Mouse (Mus musculus) ES-E14 (cell line): ENCODE data around the gene E4f1. TPM values are rescaled to one million over a fixed set of nuclear protein-coding genes. Genes with fewer than 3 reads are reported as not detected.
"Not testable (repeated sequence)": the region's sequence is repeated elsewhere in the genome, so short reads cannot be mapped to it uniquely, and the experiment has no call there.

Experiments used
- DNase-seq: peaks from one replicate; pipeline ENCODE4 v3.0.0-alpha.2; 2013; ENCODE audit warnings: low read depth, low spot score
- H3K27ac ChIP-seq: 2 replicates; pipeline ENCODE4 v1.5.1; 2012; ENCODE audit warnings: low read depth, mild to moderate bottlenecking, low read length, moderate library complexity, mixed read lengths; ENCODE audit not compliant: poor library complexity, insufficient read depth, severe bottlenecking
- H3K36me3 ChIP-seq: 2 replicates; pipeline ENCODE4 v1.6.1; 2012; ENCODE audit warnings: mild to moderate bottlenecking, low read length, moderate library complexity, mixed read lengths; ENCODE audit not compliant: control insufficient read depth, poor library complexity, insufficient read depth, severe bottlenecking
- H3K4me1 ChIP-seq, 2 experiments: fragments of 150-350 bp in 1 of 2; sonication (generic) in 1 of 2; 2 replicates each; pipeline ENCODE4 v1.6.1; 2012; ENCODE audit warnings: low read length in 2 of 2, mild to moderate bottlenecking in 1 of 2, mixed read lengths in 1 of 2; ENCODE audit not compliant: control insufficient read depth in 2 of 2, insufficient read depth in 2 of 2, poor library complexity in 1 of 2
- H3K4me3 ChIP-seq, 2 experiments: fragments of 150-350 bp in 1 of 2; sonication (generic) in 1 of 2; 2 replicates each; pipeline ENCODE4 v1.5.1; 2012; ENCODE audit warnings: low read length in 2 of 2, low read depth in 1 of 2, mild to moderate bottlenecking in 1 of 2, mixed read lengths in 1 of 2; ENCODE audit not compliant: insufficient read depth in 1 of 2, poor library complexity in 1 of 2, severe bottlenecking in 1 of 2
- H3K9ac ChIP-seq: 2 replicates; pipeline ENCODE4 v1.6.1; 2012; ENCODE audit warnings: low read depth, mild to moderate bottlenecking, low read length, mixed read lengths; ENCODE audit not compliant: poor library complexity, insufficient read depth, severe bottlenecking
- H3K9me3 ChIP-seq: fragments of 150-350 bp; sonication (generic); 2 replicates; pipeline ENCODE4 v1.6.1; 2012; ENCODE audit warnings: low read depth, mild to moderate bottlenecking, low read length; ENCODE audit not compliant: control insufficient read depth, insufficient read depth
- CHD2 ChIP-seq: IDR thresholded peaks from 2 replicates; pipeline ENCODE4 v1.6.1; 2014; ENCODE audit warnings: mild to moderate bottlenecking, low read depth, low read length, inconsistent platforms
- HCFC1 ChIP-seq: IDR thresholded peaks from 2 replicates; pipeline ENCODE4 v1.6.1; 2012; ENCODE audit warnings: low read length, inconsistent platforms, borderline replicate concordance; ENCODE audit not compliant: insufficient read depth
- MAFK ChIP-seq: IDR thresholded peaks from 2 replicates; pipeline ENCODE4 v1.6.1; 2014; ENCODE audit warnings: mild to moderate bottlenecking, low read depth, low read length, inconsistent platforms; ENCODE audit not compliant: insufficient read depth
- ZC3H11A ChIP-seq: IDR thresholded peaks from 2 replicates; pipeline ENCODE4 v1.6.1; 2012; ENCODE audit warnings: low read depth, mild to moderate bottlenecking, inconsistent platforms, low read length, borderline replicate concordance
- ZNF384 ChIP-seq: IDR thresholded peaks from 2 replicates; pipeline ENCODE4 v1.6.1; 2012; ENCODE audit warnings: low read depth, low read length, inconsistent platforms
- in situ Hi-C, 2 experiments: fragments of 600-800 bp; cut with MboI; formaldehyde crosslinking; loops; one replicate each; pipeline ENCODE4 v1.15.1; 2025; ENCODE audit warnings: low sequenced_read_pairs in 2 of 2, inconsistent platforms in 1 of 2; ENCODE audit not compliant: unreplicated experiment in 2 of 2
- total RNA-seq: library from RNA; depleted of rRNA; stranded (reverse); fragments of 300-350 nt; gene quantifications from 2 replicates; pipeline ENCODE4 v1.2.3, GENCODE M21; 2012

The E4f1 gene
- total RNA-seq, 1 experiment = 23.4 TPM

- H3K4me3 ChIP-seq = peak overlapping the region; percentile 91 to 94
- in situ Hi-C loops = no loop called here
- peaks cover 16% of the 10 kb centered on the region for H3K36me3 ChIP-seq
- DNase-seq = no peak
- TF ChIP-seq ZC3H11A = no peak
- no peak for TF ChIP-seq HCFC1
- no peak for TF ChIP-seq MAFK
- TF ChIP-seq ZNF384 = no peak
- TF ChIP-seq CHD2 = no peak
- H3K27ac ChIP-seq = peak overlapping the region; percentile 88; the same call in 1 of the 2 replicates
- H3K4me1 ChIP-seq = no peaks in the 10 kb centered on the region
- peak overlapping the region; percentile 97 for H3K9ac ChIP-seq
- H3K9me3 ChIP-seq = no peaks in the 10 kb centered on the region
These were observed 42.9 kb downstream of the E4f1 start for GRCm38 (mm10) chr17:24427170-24427557.

GRCm38 (mm10) chr17:24426471-24427169 lies 43.5 kb downstream of the E4f1 start, which contains the start of gene Eci1:
Eci1 (plus strand) TSS chr17:24426641.
- in situ Hi-C loops = no loop called here
- peaks cover 19% of the 10 kb centered on the region for H3K36me3 ChIP-seq
- H3K4me1 ChIP-seq = no peaks in the 10 kb centered on the region
- TF ChIP-seq HCFC1 (peak; percentile 74; the same call in 1 of the 2 replicates), ZC3H11A (no peak)
- peak within 1 kb of the TSS; percentile 97 for H3K9ac ChIP-seq
- H3K27ac ChIP-seq = peak within 1 kb of the TSS; percentile 88
- peak within 1 kb of the TSS; percentile 91 to 94 for H3K4me3 ChIP-seq
- DNase-seq = peak; percentile 77
- no peaks in the 10 kb centered on the region for H3K9me3 ChIP-seq

GRCm38 (mm10) chr17:24425905-24426304 lies 44.2 kb downstream of the E4f1 start:
- no peak for TF ChIP-seq ZC3H11A
- no peak for TF ChIP-seq MAFK
- no peak for TF ChIP-seq ZNF384
- no peak for TF ChIP-seq CHD2
- TF ChIP-seq HCFC1 = no peak

GRCm38 (mm10) chr17:24425326-24425725 lies 44.8 kb downstream of the E4f1 start:
- H3K36me3 ChIP-seq = peaks cover 31% of the 10 kb centered on the region
- DNase-seq, in situ Hi-C loops, H3K27ac ChIP-seq, H3K9me3 ChIP-seq, H3K4me1 ChIP-seq, H3K9ac ChIP-seq, H3K4me3 ChIP-seq: not testable (repeated sequence)

More at GRCm38 (mm10) chr17:24425905-24426304, 44.2 kb downstream of the E4f1 start:
- H3K4me3 ChIP-seq = peak overlapping the region in 1 of 2 experiments; percentile 91; a peak in 1 of 4 replicates
- no peaks in the 10 kb centered on the region for H3K9me3 ChIP-seq
- no peak overlapping the region for H3K9ac ChIP-seq
- peaks cover 25% of the 10 kb centered on the region for H3K36me3 ChIP-seq
- no peak overlapping the region for H3K27ac ChIP-seq
- no peaks in the 10 kb centered on the region for H3K4me1 ChIP-seq
- in situ Hi-C loops = no loop called here
- DNase-seq = no peak

DNA sequence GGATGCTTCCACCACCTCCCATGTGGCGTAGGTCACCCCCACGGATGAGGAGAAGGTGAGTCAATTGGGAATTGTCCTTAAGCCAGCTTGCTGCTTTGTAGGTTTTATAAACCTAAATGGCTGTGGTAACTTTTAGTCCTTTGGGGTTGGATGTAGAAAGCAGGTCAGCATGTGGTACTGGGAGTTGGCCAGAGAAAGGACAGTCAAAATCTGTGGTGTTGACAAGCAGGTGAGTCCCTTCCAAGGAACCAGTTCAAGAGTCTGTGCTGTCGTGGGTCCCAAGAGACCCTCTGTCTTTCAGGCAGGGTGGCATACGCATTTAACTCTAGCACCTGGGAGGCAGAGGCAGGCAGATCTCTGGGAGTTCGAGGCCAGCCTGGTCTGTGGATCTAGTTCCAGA lies 45.6 kb downstream of the E4f1 start:
- Histone ChIP-seq H3K9me3 (no peaks in the 10 kb centered on the region), H3K9ac (no peak overlapping the region), H3K36me3 (peaks cover 37% of the 10 kb centered on the region), H3K27ac (no peak overlapping the region), H3K4me1 (no peaks in the 10 kb centered on the region), H3K4me3 (no peak overlapping the region)
- DNase-seq = no peak
- no peak for TF ChIP-seq CHD2
- TF ChIP-seq HCFC1 = no peak
- no peak for TF ChIP-seq ZC3H11A
- TF ChIP-seq MAFK = no peak
- no peak for TF ChIP-seq ZNF384
- in situ Hi-C loops = no loop called here
